Mouse (Mus musculus) hindbrain, embryonic 15.5 days (tissue): Measurements from ENCODE around the gene AI837181. TPM values are rescaled to one million over a fixed set of nuclear protein-coding genes. Genes with fewer than 3 reads are reported as not detected.

Experiments used
- ATAC-seq: fragments of 200-750 bp; cut with Nextera tagmentation; 2 replicates; pipeline ENCODE4 v1.8.0; 2017; ENCODE audit warnings: low read depth, moderate number of reproducible peaks, moderate TSS enrichment; ENCODE audit not compliant: low FRiP score
- H3K27ac ChIP-seq: fragments of 300-500 bp; sonication (generic); replicated peaks from 2 replicates; pipeline ENCODE4 v1.5.1; 2015; ENCODE audit warnings: mild to moderate bottlenecking, inconsistent platforms
- H3K27me3 ChIP-seq: fragments of 300-500 bp; sonication (generic); 2 replicates; pipeline ENCODE4 v1.6.1; 2015; ENCODE audit warnings: control low read depth, inconsistent platforms
- H3K36me3 ChIP-seq: fragments of 300-500 bp; sonication (generic); 2 replicates; pipeline ENCODE4 v1.6.1; 2015; ENCODE audit warnings: control low read depth, inconsistent platforms
- H3K4me1 ChIP-seq: fragments of 300-500 bp; sonication (generic); replicated peaks from 2 replicates; pipeline ENCODE4 v1.6.1; 2015; ENCODE audit warnings: control low read depth, inconsistent platforms
- H3K4me2 ChIP-seq: fragments of 300-500 bp; sonication (generic); 2 replicates; pipeline ENCODE4 v1.6.1; 2015; ENCODE audit warnings: moderate library complexity, mild to moderate bottlenecking, inconsistent platforms
- H3K4me3 ChIP-seq: fragments of 300-500 bp; sonication (generic); 2 replicates; pipeline ENCODE4 v1.5.1; 2015; ENCODE audit warnings: mild to moderate bottlenecking, inconsistent platforms
- H3K9ac ChIP-seq: fragments of 300-500 bp; sonication (generic); 2 replicates; pipeline ENCODE4 v1.6.1; 2015; ENCODE audit warnings: inconsistent platforms
- H3K9me3 ChIP-seq: fragments of 300-500 bp; sonication (generic); 2 replicates; pipeline ENCODE4 v1.6.1; 2016; ENCODE audit warnings: control low read depth, inconsistent platforms
- WGBS: fragments of 180-500 bp; shearing (Covaris S2); methylation state at CpG from one replicate; pipeline ENCODE4 v1.1.7; 2015; 5-methylcytosine and 5-hydroxymethylcytosine counted together
- polyA plus RNA-seq: library from polyadenylated mRNA; unstranded; fragments of >200 nt; fragmentation: Nextera tagmentation; extraction: Ambion mirVana; gene quantifications from 2 replicates; pipeline ENCODE4 v1.2.1, GENCODE M21; 2015

The AI837181 gene
- polyA plus RNA-seq, 1 experiment from 2014 or later, result 82.4 TPM

DNA sequence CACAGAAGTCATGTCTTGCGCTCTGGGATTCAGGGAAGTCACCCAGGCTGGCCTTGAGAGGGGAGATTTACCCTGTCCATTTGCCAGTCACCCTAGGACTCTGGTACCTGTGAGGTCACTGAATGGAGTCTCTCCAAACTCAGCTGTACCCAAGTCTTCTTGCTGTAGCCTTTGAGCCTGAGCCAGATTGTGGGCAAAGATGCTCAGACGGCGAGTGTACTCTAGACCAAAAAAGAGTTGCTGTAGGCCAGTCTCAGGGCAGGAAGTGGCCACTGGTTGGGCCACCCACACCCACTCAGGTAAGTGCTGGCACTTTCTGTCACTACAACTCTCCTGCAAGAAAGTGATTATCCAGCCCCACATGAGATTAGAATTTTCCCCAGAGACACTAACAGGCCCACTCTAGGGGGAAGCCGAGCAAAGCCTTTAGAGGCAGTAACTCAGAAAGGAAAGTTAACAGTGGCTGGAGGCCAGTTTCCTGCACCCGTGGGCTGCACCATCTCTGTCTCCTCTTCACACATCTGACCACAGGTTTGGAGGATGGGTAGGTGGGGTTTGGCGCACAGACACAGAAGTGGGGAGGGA lies 42.1 kb downstream of the AI837181 start:
- H3K36me3 ChIP-seq, result peaks cover 35% of the 10 kb centered on the region
- no peak overlapping the region for H3K4me3 ChIP-seq
- H3K27ac ChIP-seq, result no peak overlapping the region
- H3K9ac ChIP-seq, result no peak overlapping the region
- no peak for ATAC-seq
- H3K4me1 ChIP-seq, result peaks cover 17% of the 10 kb centered on the region
- H3K9me3 ChIP-seq, result no peaks in the 10 kb centered on the region
- no peaks in the 10 kb centered on the region for H3K27me3 ChIP-seq
- WGBS, result 97% methylated on average over 6 of the region's 6 CpGs
- H3K4me2 ChIP-seq, result no peak overlapping the region

- Histone ChIP-seq H3K4me3 (no peak within 1 kb of the TSS), H3K9me3 (no peaks in the 10 kb centered on the region), H3K4me2 (no peak within 1 kb of the TSS), H3K36me3 (peaks cover 23% of the 10 kb centered on the region), H3K27ac (no peak within 1 kb of the TSS), H3K9ac (no peak within 1 kb of the TSS), H3K4me1 (peaks cover 16% of the 10 kb centered on the region), H3K27me3 (no peaks in the 10 kb centered on the region)
- 61% methylated on average over 5 of the region's 5 CpGs for WGBS
- ATAC-seq, result no peak
Observed at GRCm38 (mm10) chr19:5468374-5468773, 43.4 kb downstream of the AI837181 start, which contains the start of gene Ctsw. TSS of gene Ctsw (minus strand) at chr19:5468507.

GRCm38 (mm10) chr19:5471846-5472245 lies 46.9 kb downstream of the AI837181 start:
- no peaks in the 10 kb centered on the region for H3K9me3 ChIP-seq
- no peak for ATAC-seq
- peaks cover 29% of the 10 kb centered on the region for H3K4me1 ChIP-seq
- H3K9ac ChIP-seq, result no peak overlapping the region
- peaks cover 4% of the 10 kb centered on the region; the same call in 1 of the 2 replicates for H3K36me3 ChIP-seq
- no peak overlapping the region for H3K27ac ChIP-seq
- H3K4me3 ChIP-seq, result no peak overlapping the region
- H3K27me3 ChIP-seq, result no peaks in the 10 kb centered on the region
- no peak overlapping the region for H3K4me2 ChIP-seq
- 39% methylated on average over 5 of the region's 5 CpGs for WGBS

- no peak for ATAC-seq
- Histone ChIP-seq H3K36me3 (no peaks in the 10 kb centered on the region), H3K9me3 (no peaks in the 10 kb centered on the region), H3K9ac (no peak overlapping the region), H3K27ac (no peak overlapping the region), H3K27me3 (no peaks in the 10 kb centered on the region), H3K4me2 (no peak overlapping the region), H3K4me1 (peaks cover 29% of the 10 kb centered on the region), H3K4me3 (no peak overlapping the region)
- WGBS, result 80% methylated on average over 3 of the region's 3 CpGs
Observed at GRCm38 (mm10) chr19:5472857-5473256, 47.9 kb downstream of the AI837181 start.

DNA sequence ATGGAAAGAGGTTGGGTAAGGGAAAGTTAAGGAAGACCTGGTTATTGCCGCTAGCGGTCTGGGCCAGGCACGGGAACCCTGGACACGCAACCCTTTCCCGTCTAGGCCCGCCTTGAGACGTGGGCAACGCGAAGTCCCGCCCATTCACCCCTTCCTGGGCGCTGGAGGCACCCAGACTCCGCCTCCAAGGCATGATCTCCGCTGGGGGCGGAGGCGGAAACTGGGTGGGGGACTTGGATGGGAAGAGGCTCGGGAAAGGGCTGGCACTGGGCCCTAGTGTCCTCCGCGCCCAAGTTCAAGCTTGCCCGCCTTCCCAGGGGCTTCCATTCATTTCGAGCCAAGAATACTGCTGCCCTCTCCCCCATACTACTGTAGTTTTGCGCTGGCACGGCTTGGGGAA lies 48.8 kb downstream of the AI837181 start, which contains the start of gene Efemp2:
Gene Efemp2, plus strand, starts transcription at position 235 of the 400 bp plus-strand sequence.
- Histone ChIP-seq H3K27ac (peak within 1 kb of the TSS; percentile 54), H3K36me3 (no peaks in the 10 kb centered on the region), H3K27me3 (no peaks in the 10 kb centered on the region), H3K4me2 (peak within 1 kb of the TSS; percentile 99), H3K4me3 (peak within 1 kb of the TSS; percentile 58), H3K4me1 (peaks cover 29% of the 10 kb centered on the region), H3K9ac (peak within 1 kb of the TSS; percentile 67), H3K9me3 (no peaks in the 10 kb centered on the region)
- 1% methylated on average over 22 of the region's 22 CpGs for WGBS
- ATAC-seq, result peak; percentile 69

DNA sequence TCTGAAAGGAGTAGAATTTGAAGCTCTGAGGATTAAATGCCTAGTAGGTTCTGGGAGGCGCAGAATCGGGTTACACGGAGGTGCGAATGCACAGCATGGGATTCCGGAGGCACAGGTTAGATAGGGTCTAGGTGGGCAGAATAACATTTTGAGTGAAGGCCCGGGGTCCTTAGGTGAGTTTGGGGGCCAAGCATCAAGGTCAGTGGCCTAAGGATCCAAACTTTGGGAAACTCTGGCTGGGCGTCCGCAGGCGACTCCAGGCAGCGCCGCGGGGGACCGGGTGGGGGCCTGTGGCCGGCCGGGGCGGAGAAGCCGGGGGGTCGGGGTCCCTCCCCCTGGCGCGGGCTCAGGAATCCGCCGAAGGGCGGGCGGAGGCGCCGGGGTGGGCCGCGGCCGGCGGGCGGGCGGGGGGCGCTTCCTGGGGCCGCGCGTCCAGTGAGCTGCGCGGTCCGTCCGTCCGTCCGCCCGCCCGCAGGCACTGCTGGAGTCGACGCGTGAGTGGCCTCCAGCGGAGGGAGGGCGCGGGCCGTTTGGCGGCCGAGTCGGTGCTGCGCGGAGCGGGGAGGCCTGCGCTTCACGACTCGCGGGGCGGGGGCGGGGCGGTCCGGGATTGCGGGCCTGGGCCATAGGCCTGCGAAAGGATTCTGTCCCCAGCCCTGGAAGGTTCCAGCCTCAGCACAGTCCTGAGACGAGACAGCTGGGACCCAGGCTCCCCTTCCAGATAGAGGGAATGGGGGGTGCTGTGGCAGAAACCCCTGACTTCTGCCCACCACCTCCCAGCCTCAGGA lies 49.5 kb downstream of the AI837181 start:
- ATAC-seq, result peak; percentile 78
- Histone ChIP-seq H3K4me3 (peak overlapping the region; percentile 58), H3K9ac (peak overlapping the region; percentile 67), H3K36me3 (no peaks in the 10 kb centered on the region), H3K27ac (peak overlapping the region; percentile 54), H3K4me2 (peak overlapping the region; percentile 99), H3K4me1 (peaks cover 29% of the 10 kb centered on the region), H3K27me3 (no peaks in the 10 kb centered on the region), H3K9me3 (no peaks in the 10 kb centered on the region)
- WGBS, result 1% methylated on average over 57 of the region's 68 CpGs

- 17% methylated on average over 13 of the region's 13 CpGs for WGBS
- ATAC-seq, result peak; percentile 13
Observed at GRCm38 (mm10) chr19:5475069-5475714, 50.2 kb downstream of the AI837181 start.

More at GRCm38 (mm10) chr19:5475069-5475714, 50.2 kb downstream of the AI837181 start:
- Histone ChIP-seq H3K27me3 (no peaks in the 10 kb centered on the region), H3K9ac (peak overlapping the region; percentile 67), H3K4me1 (peaks cover 29% of the 10 kb centered on the region), H3K9me3 (no peaks in the 10 kb centered on the region), H3K4me2 (peak overlapping the region; percentile 99), H3K4me3 (peak overlapping the region; percentile 58), H3K36me3 (no peaks in the 10 kb centered on the region), H3K27ac (peak overlapping the region; percentile 54)

Other genes starting within 250 kb of the AI837181 start
- 47.4 and 58.3 TPM in 2 replicates for gene Pacs1, start 152.0 kb upstream of the AI837181 start, polyA plus RNA-seq
- 312 and 338 TPM in 2 replicates for gene Sf3b2, start 129.7 kb upstream of the AI837181 start, polyA plus RNA-seq
- 40.4 and 48.8 TPM in 2 replicates for gene Gal3st3, start 126.8 kb upstream of the AI837181 start, polyA plus RNA-seq
- not detected in 2 replicates for gene Catsper1, start 89.4 kb upstream of the AI837181 start, polyA plus RNA-seq
- 8.5 and 9.5 TPM in 2 replicates for gene Cst6, start 75.6 kb upstream of the AI837181 start, polyA plus RNA-seq
- gene Eif1ad, start 58.4 kb upstream of the AI837181 start, polyA plus RNA-seq, result 40.7 and 43.3 TPM in 2 replicates
- gene Banf1, start 58.0 kb upstream of the AI837181 start, polyA plus RNA-seq, result 319 and 333 TPM in 2 replicates
- gene Sart1, start 36.4 kb upstream of the AI837181 start, polyA plus RNA-seq, result 68.2 and 77.1 TPM in 2 replicates
- not detected in 2 replicates for gene Tsga10ip, start 22.6 kb upstream of the AI837181 start, polyA plus RNA-seq
- gene Drap1, start 165 bp upstream of the AI837181 start, polyA plus RNA-seq, result 301 and 311 TPM in 2 replicates
- gene Fosl1, start 22.4 kb downstream of the AI837181 start, polyA plus RNA-seq, result not detected in 2 replicates
- gene Ccdc85b, start 32.8 kb downstream of the AI837181 start, polyA plus RNA-seq, result 12.8 and 14.0 TPM in 2 replicates
- gene Fibp, start 35.5 kb downstream of the AI837181 start, polyA plus RNA-seq, result 147 and 160 TPM in 2 replicates
- 4.3 and 5.7 TPM in 2 replicates for gene Ctsw, start 43.4 kb downstream of the AI837181 start, polyA plus RNA-seq
- gene Efemp2, start 48.8 kb downstream of the AI837181 start, polyA plus RNA-seq, result 38.9 and 44.9 TPM in 2 replicates
- gene Mus81, start 63.3 kb downstream of the AI837181 start, polyA plus RNA-seq, result 49.2 TPM in 2 replicates
- gene Cfl1, start 65.3 kb downstream of the AI837181 start, polyA plus RNA-seq, result 3,340 and 3,538 TPM in 2 replicates
- gene 1700020D05Rik, start 78.6 kb downstream of the AI837181 start, polyA plus RNA-seq, result 0.26 and 0.44 TPM in 2 replicates
- 94.6 and 99.8 TPM in 2 replicates for gene Snx32, start 85.4 kb downstream of the AI837181 start, polyA plus RNA-seq
- 0.08 TPM in 1 of 2 replicates, not detected in the other for gene Ovol1, start 135.5 kb downstream of the AI837181 start, polyA plus RNA-seq
- gene Ap5b1, start 142.9 kb downstream of the AI837181 start, polyA plus RNA-seq, result 3.1 and 3.7 TPM in 2 replicates
- gene Rnaseh2c, start 176.7 kb downstream of the AI837181 start, polyA plus RNA-seq, result 66.6 and 67.4 TPM in 2 replicates
- 67.2 and 69.2 TPM in 2 replicates for gene Kat5, start 185.1 kb downstream of the AI837181 start, polyA plus RNA-seq
- 34.4 and 37.8 TPM in 2 replicates for gene Rela, start 212.3 kb downstream of the AI837181 start, polyA plus RNA-seq
- 17.1 and 20.1 TPM in 2 replicates for gene Sipa1, start 238.6 kb downstream of the AI837181 start, polyA plus RNA-seq